Mouse (Mus musculus): Measurements from ENCODE around the gene Zfp526.
A peak's percentile ranks its signal among the peaks of the same experiment; 100 is the strongest.
"Not testable (repeated sequence)": the region's sequence is repeated elsewhere in the genome, so short reads cannot be mapped to it uniquely, and the experiment has no call there.

Gene Zfp526

DNA sequence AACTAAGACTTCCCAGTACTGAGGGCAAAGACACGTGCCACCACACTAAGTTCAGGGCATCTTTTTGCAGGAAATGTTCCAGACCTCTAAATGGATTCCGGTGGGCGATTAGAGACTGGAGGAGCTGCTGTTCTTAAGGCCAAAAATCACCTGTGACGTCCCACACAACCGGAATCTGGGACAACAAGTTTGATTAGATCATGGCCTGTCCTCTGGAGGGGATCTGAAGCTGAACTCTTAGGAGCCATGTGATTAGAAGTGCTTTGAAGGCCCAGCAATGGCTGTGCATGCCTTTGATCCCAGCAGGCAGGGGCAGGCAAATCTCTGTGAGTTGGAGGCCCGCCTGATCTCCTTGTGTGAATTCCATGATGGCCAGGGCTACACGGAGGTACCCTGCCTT is 19.4 kb downstream of the Zfp526 start:
- DNase-seq (ENCODE audit: low spot score in 2 of 2): no peak

DNA sequence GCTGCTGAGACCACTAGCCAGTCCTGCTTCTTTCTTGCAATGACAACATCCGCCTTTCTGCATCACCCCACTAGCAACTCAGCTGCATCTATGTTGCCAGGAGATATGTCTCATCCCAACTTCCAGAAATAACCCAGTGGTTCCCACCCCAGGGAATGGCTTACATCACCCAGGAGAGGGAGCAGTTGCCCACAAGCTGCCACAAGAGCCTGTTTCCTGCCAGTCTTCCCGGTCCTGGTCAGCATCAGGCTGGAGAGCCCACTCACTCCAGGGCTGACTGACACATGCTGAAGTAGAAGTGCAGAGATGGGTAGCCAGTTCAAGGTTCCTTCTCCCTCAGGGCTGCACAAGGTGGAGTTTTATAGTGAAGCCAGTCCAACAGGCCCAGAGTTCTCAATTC is 19.8 kb downstream of the Zfp526 start:
- DNase-seq (ENCODE audit: low spot score in 2 of 2): peak; percentile 78 to 84

- no peak for DNase-seq (ENCODE audit: low spot score in 2 of 2)
Observed at GRCm38 (mm10) chr7:25243361-25243760, 22.1 kb downstream of the Zfp526 start.

- DNase-seq (ENCODE audit: low spot score in 2 of 2): no peak
Observed at GRCm38 (mm10) chr7:25244562-25245369, 23.5 kb downstream of the Zfp526 start.

DNA sequence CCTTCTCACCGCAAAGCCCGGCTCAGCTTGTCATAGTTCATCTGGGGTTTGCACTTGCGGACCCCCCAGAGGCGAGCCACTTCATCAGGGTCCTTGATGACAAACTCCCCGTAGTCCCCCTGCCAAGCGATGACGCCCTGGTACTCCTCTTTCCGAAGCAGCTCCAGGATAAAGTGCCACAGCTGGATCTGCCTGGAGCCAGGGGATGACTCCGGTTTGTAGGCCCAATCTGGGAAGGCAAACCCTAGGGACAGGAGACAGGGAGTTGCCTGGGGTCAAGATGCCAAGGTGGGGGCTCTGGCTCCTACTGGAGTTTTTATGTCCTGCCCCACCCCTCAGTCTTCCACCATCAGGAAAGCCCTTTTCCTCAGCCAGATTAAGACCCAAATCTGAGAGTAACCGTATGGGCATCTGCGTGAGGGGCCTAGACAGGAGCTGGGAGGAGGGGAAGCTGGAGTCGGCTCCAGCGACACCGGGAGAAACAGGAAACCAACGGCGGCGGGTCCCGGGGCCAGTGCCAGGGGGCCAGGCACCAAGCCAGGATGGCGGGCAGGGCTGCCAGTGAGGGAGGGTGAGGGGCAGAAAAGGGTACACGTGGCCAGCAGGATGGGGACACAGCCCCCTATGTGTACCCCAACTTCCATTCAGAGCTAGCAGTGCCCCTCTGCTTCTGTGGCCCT is 25.0 kb downstream of the Zfp526 start:
- DNase-seq (ENCODE audit: low spot score in 2 of 2): peak; percentile 72

GRCm38 (mm10) chr7:25246759-25247137 is 25.5 kb downstream of the Zfp526 start:
- no peak for DNase-seq (ENCODE audit: low spot score in 2 of 2)

DNA sequence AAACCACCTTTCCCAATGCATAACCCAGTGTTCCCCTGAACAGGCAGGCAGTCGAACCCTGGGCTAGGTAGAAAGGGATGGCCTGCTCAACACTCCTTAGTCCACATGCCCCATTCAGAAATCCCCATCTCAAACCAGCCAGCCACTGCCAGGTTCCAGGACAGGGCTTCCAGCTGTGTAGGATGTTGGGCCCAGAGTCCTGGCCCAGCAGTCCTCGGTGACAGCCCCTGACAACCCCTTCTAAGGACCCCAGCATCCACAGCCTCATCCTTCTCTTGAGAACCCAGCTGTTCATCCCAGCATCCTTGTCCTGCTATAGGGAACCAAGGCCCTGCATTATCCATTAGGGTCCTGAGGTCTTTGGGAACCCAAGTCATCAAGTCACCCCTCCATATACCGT is 26.3 kb downstream of the Zfp526 start:
- no peak for DNase-seq (ENCODE audit: low spot score in 2 of 2)

DNA sequence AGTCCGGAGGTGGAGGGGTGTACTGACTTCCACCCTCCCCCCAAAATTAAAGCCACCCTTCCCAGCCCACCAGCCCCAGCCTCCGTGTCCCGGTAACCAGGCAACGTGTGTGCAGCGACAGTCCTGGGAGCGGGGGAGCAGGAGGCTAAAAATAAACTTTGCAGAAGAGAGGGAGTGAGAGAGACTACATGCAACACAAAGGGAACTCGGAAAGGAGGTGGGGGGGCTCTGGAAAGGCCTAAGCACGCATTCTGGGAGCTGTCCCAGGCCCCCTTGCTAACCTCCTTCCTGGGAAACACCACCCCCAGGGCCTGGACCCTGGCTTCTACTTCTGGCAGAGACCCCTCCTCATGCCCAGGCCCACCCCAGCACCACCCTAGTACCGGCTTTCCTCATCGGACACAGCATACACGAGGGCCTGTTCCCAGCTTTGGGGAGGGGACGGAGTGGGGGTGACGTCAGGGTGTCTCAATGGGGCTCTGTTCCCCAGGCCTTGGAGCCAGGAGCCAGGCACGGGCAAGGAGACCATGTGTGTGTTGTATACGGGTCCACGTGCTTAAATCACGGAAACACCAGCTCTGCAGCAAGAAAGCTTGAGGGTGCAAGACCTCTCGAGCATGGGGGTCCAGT is 26.9 kb downstream of the Zfp526 start:
- DNase-seq (ENCODE audit: low spot score in 2 of 2): peak; percentile 75 to 78

- peak in 1 of 2 experiments; percentile 40 for DNase-seq (ENCODE audit: low spot score in 2 of 2)
Observed at GRCm38 (mm10) chr7:25248846-25249313, 27.7 kb downstream of the Zfp526 start.

GRCm38 (mm10) chr7:25249314-25250140 is 28.3 kb downstream of the Zfp526 start:
- peak; percentile 57 to 61 for DNase-seq (ENCODE audit: low spot score in 2 of 2)

GRCm38 (mm10) chr7:25250141-25250972 is 29.1 kb downstream of the Zfp526 start, which contains the start of gene Erf:
Erf (minus strand) TSS chr7:25250761.
- DNase-seq (ENCODE audit: low spot score in 2 of 2): peak; percentile 91 to 93

GRCm38 (mm10) chr7:25251071-25251791 is 30.0 kb downstream of the Zfp526 start:
- peak; percentile 45 to 54 for DNase-seq (ENCODE audit: low spot score in 2 of 2)

- no peak for DNase-seq (ENCODE audit: low spot score in 2 of 2)
Observed at GRCm38 (mm10) chr7:25251822-25252221, 30.6 kb downstream of the Zfp526 start.

DNA sequence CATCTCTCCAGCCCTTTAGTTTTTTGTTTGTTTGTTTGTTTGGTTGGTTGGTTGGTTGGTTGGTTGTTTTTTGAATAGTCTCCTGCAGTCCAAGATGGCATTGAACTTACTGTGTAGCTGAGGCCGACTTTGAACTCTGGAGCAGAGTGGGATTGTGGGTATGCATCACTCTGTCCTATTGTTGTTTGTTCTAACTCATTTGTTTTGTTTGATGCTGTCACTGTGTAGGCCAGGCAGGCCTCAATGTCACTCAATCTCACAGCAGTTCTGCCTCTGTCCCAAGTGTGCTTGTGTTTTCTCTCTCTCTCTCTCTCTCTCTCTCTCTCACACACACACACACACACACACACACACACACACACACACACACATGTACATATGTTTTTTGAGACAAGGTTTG is 40.7 kb downstream of the Zfp526 start:
- DNase-seq (ENCODE audit: low spot score in 2 of 2): no peak

DNA sequence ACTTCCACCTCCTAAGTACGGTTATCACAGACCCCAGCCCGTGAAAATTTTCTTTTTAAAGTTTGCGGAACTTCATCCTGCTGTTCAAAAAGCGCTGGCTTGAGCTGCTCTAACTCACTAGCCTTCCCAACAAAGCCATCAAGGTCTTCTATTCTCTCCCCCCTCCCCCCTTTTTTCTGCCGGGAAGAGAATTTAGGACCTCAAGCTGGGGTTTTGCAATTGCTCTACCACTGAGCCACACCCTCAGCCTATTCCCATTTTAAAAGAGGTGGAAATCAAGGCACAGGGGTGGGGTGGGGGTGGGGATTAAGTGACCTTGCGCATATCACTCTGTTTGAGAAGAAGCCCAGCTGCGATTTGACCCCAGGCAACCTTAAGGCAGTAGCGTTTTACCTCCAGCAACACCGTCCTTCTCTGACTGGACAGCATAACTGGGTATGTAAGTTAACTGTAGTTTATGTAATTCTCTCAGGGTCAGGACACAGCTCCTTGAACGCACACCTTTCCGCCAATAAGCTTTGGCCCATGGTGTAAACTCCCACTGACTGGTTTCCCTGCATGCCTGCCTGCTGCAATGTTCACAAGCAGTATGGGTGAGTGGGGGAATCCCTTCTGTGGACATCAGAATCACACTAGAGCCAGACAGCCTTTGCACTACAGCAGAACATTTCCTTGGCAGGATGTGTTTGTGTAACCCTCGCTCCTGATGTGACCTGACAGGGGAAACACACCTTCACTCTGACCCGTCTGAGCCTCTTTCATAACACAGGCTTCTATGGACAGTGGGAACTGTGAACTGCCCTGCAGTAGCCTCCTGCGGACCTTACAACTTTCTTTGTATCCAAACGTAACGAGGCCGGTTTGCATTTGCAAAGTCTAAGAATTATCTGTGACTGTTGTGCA is 43.0 kb downstream of the Zfp526 start:
- no peak for DNase-seq (ENCODE audit: low spot score in 2 of 2)

GRCm38 (mm10) chr7:25265743-25266142 is 44.5 kb downstream of the Zfp526 start:
- not testable (repeated sequence) for DNase-seq (ENCODE audit: low spot score in 2 of 2)

GRCm38 (mm10) chr7:25266180-25266962 is 45.1 kb downstream of the Zfp526 start:
- DNase-seq (ENCODE audit: low spot score in 2 of 2): no peak

- DNase-seq (ENCODE audit: low spot score in 2 of 2): peak; percentile 99
Observed at GRCm38 (mm10) chr7:25267301-25267750, 46.1 kb downstream of the Zfp526 start, which contains the start of gene Cic. Cic (plus strand) TSS chr7:25267704.

Data from frontal cortex, postnatal 14 days (tissue).